Mouse (Mus musculus): ENCODE data around the gene Tmem178. TPM values are rescaled to one million over a fixed set of nuclear protein-coding genes. Genes with fewer than 3 reads are reported as not detected.

Tmem178 gene
- polyA plus RNA-seq, 1 experiment from 2014 or later, result 23.1 TPM

- Histone ChIP-seq H3K4me3 (0 out of 2 replicates have a peak overlapping the region, but pooled peaks have one; percentile 33), H3K9me3 (replicated peaks) (no peaks in the 10 kb centered on the region), H3K27me3 (no peaks in the 10 kb centered on the region), H3K9ac (no peak overlapping the region), H3K4me2 (replicated peaks) (peak overlapping the region; percentile 48), H3K27ac (no peak overlapping the region), H3K36me3 (no peaks in the 10 kb centered on the region), H3K4me1 (peaks cover 21% of the 10 kb centered on the region)
- 79% methylated on average over 12 of the region's 12 CpGs for WGBS
- no peak for ATAC-seq (ENCODE audit: low FRiP score)
These were observed 2.9 kb downstream of the Tmem178 start for GRCm38 (mm10) chr17:80947075-80947960.

GRCm38 (mm10) chr17:80949382-80949781 lies 5.0 kb downstream of the Tmem178 start:
- H3K4me3 ChIP-seq, result no peak overlapping the region
- ATAC-seq (ENCODE audit: low FRiP score), result no peak
- H3K4me2 ChIP-seq (replicated peaks), result no peak overlapping the region
- no peaks in the 10 kb centered on the region for H3K9me3 ChIP-seq (replicated peaks)
- 88% methylated on average over 7 of the region's 7 CpGs for WGBS
- H3K4me1 ChIP-seq, result peaks cover 27% of the 10 kb centered on the region
- H3K27ac ChIP-seq, result no peak overlapping the region
- H3K9ac ChIP-seq, result no peak overlapping the region
- H3K36me3 ChIP-seq, result no peaks in the 10 kb centered on the region
- no peaks in the 10 kb centered on the region for H3K27me3 ChIP-seq

- WGBS, result 92% methylated on average over 10 of the region's 10 CpGs
These were observed 5.5 kb downstream of the Tmem178 start for GRCm38 (mm10) chr17:80949895-80950294.

GRCm38 (mm10) chr17:80952305-80952704 lies 7.9 kb downstream of the Tmem178 start:
- H3K4me3 ChIP-seq, result no peak overlapping the region
- no peaks in the 10 kb centered on the region for H3K27me3 ChIP-seq
- no peaks in the 10 kb centered on the region for H3K36me3 ChIP-seq
- 53% methylated on average over 7 of the region's 7 CpGs for WGBS
- H3K4me2 ChIP-seq (replicated peaks), result no peak overlapping the region
- H3K9ac ChIP-seq, result no peak overlapping the region
- H3K4me1 ChIP-seq, result peaks cover 24% of the 10 kb centered on the region
- no peak overlapping the region for H3K27ac ChIP-seq
- no peaks in the 10 kb centered on the region for H3K9me3 ChIP-seq (replicated peaks)
- ATAC-seq (ENCODE audit: low FRiP score), result 0 out of 2 replicates have a peak, but pooled peaks have one; percentile 26

More at GRCm38 (mm10) chr17:80949895-80950294, 5.5 kb downstream of the Tmem178 start:
- no peaks in the 10 kb centered on the region for H3K27me3 ChIP-seq
- ATAC-seq (ENCODE audit: low FRiP score), result no peak
- H3K27ac ChIP-seq, result no peak overlapping the region
- H3K9ac ChIP-seq, result no peak overlapping the region
- H3K4me1 ChIP-seq, result peaks cover 27% of the 10 kb centered on the region
- no peak overlapping the region for H3K4me3 ChIP-seq
- H3K4me2 ChIP-seq (replicated peaks), result no peak overlapping the region
- no peaks in the 10 kb centered on the region for H3K9me3 ChIP-seq (replicated peaks)
- H3K36me3 ChIP-seq, result no peaks in the 10 kb centered on the region

- peaks cover 4% of the 10 kb centered on the region; the same call in 1 of the 2 replicates for H3K36me3 ChIP-seq
- H3K27me3 ChIP-seq, result no peaks in the 10 kb centered on the region
- peak overlapping the region; percentile 9; the same call in 1 of the 2 replicates for H3K9ac ChIP-seq
- no peak overlapping the region for H3K4me3 ChIP-seq
- ATAC-seq (ENCODE audit: low FRiP score), result no peak
- 63% methylated on average over 7 of the region's 7 CpGs for WGBS
- 0 out of 2 replicates have a peak, but pooled peaks cover 3% of the 10 kb centered on the region for H3K9me3 ChIP-seq (replicated peaks)
- peaks cover 23% of the 10 kb centered on the region for H3K4me1 ChIP-seq
- no peak overlapping the region for H3K27ac ChIP-seq
- no peak overlapping the region for H3K4me2 ChIP-seq (replicated peaks)
These were observed 11.0 kb downstream of the Tmem178 start for GRCm38 (mm10) chr17:80955415-80955814.

DNA sequence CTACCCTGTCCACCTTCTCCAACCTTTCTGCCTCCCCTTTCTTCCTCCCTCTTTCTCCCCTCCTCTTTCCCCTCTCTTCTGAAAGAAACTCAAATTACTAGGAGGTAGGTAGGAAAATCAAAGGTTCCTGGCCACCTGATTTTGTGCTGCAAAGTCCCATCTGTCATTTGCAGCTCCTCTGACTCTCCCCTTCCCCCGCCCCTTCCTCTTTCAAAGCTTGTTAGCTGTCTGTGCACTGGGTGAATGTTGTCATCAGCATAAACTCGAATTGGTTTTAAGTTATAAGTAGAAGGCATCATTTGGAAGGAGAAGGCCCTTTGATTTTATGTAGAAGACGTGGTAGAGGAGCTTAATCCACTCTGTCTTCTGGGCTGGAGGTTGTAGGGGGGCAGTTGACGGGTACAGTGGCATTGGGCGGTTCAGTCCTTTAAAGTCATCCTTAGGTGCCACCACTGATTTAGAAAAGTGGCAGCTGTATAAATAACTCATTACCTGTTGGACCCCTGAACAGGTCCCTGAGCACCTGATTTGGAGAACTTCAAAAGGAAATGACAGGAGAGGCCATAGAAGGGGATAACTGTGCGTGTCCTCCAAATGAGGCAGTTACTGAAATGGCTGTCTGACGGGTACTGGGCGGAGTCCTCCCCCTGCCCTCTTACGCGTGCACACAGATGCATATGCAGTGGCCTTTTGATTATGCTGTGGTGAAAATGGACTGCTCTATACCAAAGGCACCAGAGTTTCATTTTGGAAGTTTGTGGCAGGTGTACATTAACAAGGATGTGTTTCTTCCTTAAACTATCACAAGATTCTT lies 11.8 kb downstream of the Tmem178 start:
- Histone ChIP-seq H3K9ac (peak overlapping the region; percentile 9; the same call in 1 of the 2 replicates), H3K27me3 (no peaks in the 10 kb centered on the region), H3K4me2 (replicated peaks) (no peak overlapping the region), H3K4me1 (peaks cover 23% of the 10 kb centered on the region), H3K4me3 (no peak overlapping the region), H3K27ac (no peak overlapping the region), H3K36me3 (peaks cover 4% of the 10 kb centered on the region; the same call in 1 of the 2 replicates), H3K9me3 (replicated peaks) (0 out of 2 replicates have a peak, but pooled peaks cover 3% of the 10 kb centered on the region)
- WGBS, result 81% methylated on average over 10 of the region's 10 CpGs
- 0 out of 2 replicates have a peak, but pooled peaks have one; percentile 56 for ATAC-seq (ENCODE audit: low FRiP score)

DNA sequence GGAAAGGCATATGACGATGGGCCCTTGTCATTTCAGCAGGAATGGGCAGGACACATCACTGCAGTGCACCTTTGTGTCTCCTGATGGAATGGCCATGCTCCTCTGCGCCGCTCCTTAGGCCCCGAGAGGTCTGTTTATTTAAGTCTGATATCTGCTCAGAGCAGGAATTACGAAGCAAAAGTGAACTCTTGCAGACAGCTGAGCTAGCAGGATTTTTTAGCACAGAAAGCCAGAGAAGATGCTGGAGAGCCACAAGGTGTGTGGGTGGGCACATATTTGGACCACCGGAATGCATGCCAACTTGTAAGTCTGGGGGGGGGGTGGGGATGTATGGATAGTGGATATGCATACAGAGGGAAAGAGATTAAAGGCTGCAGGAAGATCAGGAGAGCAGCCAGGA lies 13.9 kb downstream of the Tmem178 start:
- WGBS, result 84% methylated on average over 6 of the region's 6 CpGs
- no peak overlapping the region for H3K9ac ChIP-seq
- peaks cover 4% of the 10 kb centered on the region; the same call in 1 of the 2 replicates for H3K36me3 ChIP-seq
- H3K27me3 ChIP-seq, result no peaks in the 10 kb centered on the region
- H3K4me1 ChIP-seq, result peaks cover 11% of the 10 kb centered on the region; the same call in 1 of the 2 replicates
- 0 out of 2 replicates have a peak, but pooled peaks cover 3% of the 10 kb centered on the region for H3K9me3 ChIP-seq (replicated peaks)
- H3K4me2 ChIP-seq (replicated peaks), result no peak overlapping the region
- H3K27ac ChIP-seq, result no peak overlapping the region
- ATAC-seq (ENCODE audit: low FRiP score), result no peak
- no peak overlapping the region for H3K4me3 ChIP-seq

GRCm38 (mm10) chr17:80959840-80960239 lies 15.4 kb downstream of the Tmem178 start:
- Histone ChIP-seq H3K27me3 (no peaks in the 10 kb centered on the region), H3K9ac (no peak overlapping the region), H3K4me3 (no peak overlapping the region), H3K27ac (no peak overlapping the region), H3K36me3 (peaks cover 4% of the 10 kb centered on the region; the same call in 1 of the 2 replicates), H3K4me1 (peaks cover 10% of the 10 kb centered on the region; the same call in 1 of the 2 replicates), H3K4me2 (replicated peaks) (no peak overlapping the region), H3K9me3 (replicated peaks) (0 out of 2 replicates have a peak, but pooled peaks cover 3% of the 10 kb centered on the region)
- no peak for ATAC-seq (ENCODE audit: low FRiP score)
- 60% methylated on average over 2 of the region's 2 CpGs for WGBS

GRCm38 (mm10) chr17:80967475-80967874 lies 23.0 kb downstream of the Tmem178 start:
- H3K27ac ChIP-seq, result no peak overlapping the region
- H3K27me3 ChIP-seq, result no peaks in the 10 kb centered on the region
- H3K4me1 ChIP-seq, result peaks cover 36% of the 10 kb centered on the region
- no peak overlapping the region for H3K4me3 ChIP-seq
- ATAC-seq (ENCODE audit: low FRiP score), result no peak
- H3K36me3 ChIP-seq, result no peaks in the 10 kb centered on the region
- H3K9me3 ChIP-seq (replicated peaks), result no peaks in the 10 kb centered on the region
- 37% methylated on average over 7 of the region's 7 CpGs for WGBS
- no peak overlapping the region for H3K9ac ChIP-seq
- no peak overlapping the region for H3K4me2 ChIP-seq (replicated peaks)

GRCm38 (mm10) chr17:80969643-80970619 lies 25.5 kb downstream of the Tmem178 start:
- H3K4me1 ChIP-seq, result peaks cover 36% of the 10 kb centered on the region

DNA sequence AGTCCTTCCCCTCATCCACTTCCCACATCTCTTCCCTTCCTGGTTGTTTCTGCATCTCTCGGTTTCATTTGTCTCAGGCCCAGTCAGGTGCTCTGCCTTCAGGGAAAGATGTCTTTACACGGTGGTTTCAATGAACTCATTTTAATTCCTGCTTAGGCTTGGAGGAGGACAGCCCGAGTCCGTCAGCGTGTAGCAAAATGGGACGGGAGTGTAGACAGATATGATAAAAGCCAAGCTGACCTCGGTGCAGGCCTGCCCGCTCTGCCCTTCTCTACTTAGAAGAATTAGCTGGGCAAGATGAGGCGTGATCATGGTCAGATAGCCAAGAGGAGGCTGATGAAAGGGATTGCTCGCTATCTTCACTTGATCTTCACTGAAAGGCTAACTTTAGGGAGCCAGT lies 26.3 kb downstream of the Tmem178 start:
- Histone ChIP-seq H3K4me1 (peaks cover 36% of the 10 kb centered on the region), H3K9ac (no peak overlapping the region), H3K4me2 (replicated peaks) (no peak overlapping the region), H3K4me3 (no peak overlapping the region), H3K27ac (peak overlapping the region; percentile 69), H3K27me3 (no peaks in the 10 kb centered on the region), H3K36me3 (no peaks in the 10 kb centered on the region), H3K9me3 (replicated peaks) (no peaks in the 10 kb centered on the region)
- ATAC-seq (ENCODE audit: low FRiP score), result no peak
- WGBS, result 73% methylated on average over 10 of the region's 10 CpGs

More at GRCm38 (mm10) chr17:80969643-80970619, 25.5 kb downstream of the Tmem178 start:
- H3K27ac ChIP-seq, result peak overlapping the region; percentile 69
- H3K4me2 ChIP-seq (replicated peaks), result peak overlapping the region; percentile 23
- no peaks in the 10 kb centered on the region for H3K36me3 ChIP-seq
- H3K4me3 ChIP-seq, result no peak overlapping the region
- no peaks in the 10 kb centered on the region for H3K9me3 ChIP-seq (replicated peaks)
- H3K9ac ChIP-seq, result no peak overlapping the region
- peak; percentile 86 for ATAC-seq (ENCODE audit: low FRiP score)
- no peaks in the 10 kb centered on the region for H3K27me3 ChIP-seq
- 49% methylated on average over 18 of the region's 18 CpGs for WGBS
